Mouse (Mus musculus) forebrain, embryonic 12.5 days (tissue): ENCODE results near the gene Cyp26b1. TPM values are rescaled to one million over a fixed set of nuclear protein-coding genes. Genes with fewer than 3 reads are reported as not detected.

Source experiments
- ATAC-seq: fragments of 200-750 bp; cut with Nextera tagmentation; 2 replicates; pipeline ENCODE4 v1.8.0; 2017; ENCODE audit warnings: moderate TSS enrichment; ENCODE audit not compliant: low FRiP score
- H3K27ac ChIP-seq: fragments of 300-500 bp; sonication (generic); 2 replicates; pipeline ENCODE4 v1.5.1; 2016; ENCODE audit warnings: mild to moderate bottlenecking
- H3K27me3 ChIP-seq: fragments of 300-500 bp; sonication (generic); 2 replicates; pipeline ENCODE4 v1.6.1; 2016; ENCODE audit warnings: mild to moderate bottlenecking
- H3K36me3 ChIP-seq: fragments of 300-500 bp; sonication (generic); replicated peaks from 2 replicates; pipeline ENCODE4 v1.6.1; 2016; ENCODE audit warnings: mild to moderate bottlenecking
- H3K4me1 ChIP-seq: fragments of 300-500 bp; sonication (generic); 2 replicates; pipeline ENCODE4 v1.6.1; 2016
- H3K4me2 ChIP-seq: fragments of 300-500 bp; sonication (generic); 2 replicates; pipeline ENCODE4 v1.6.1; 2016; ENCODE audit warnings: mild to moderate bottlenecking, moderate library complexity
- H3K4me3 ChIP-seq: fragments of 300-500 bp; sonication (generic); replicated peaks from 2 replicates; pipeline ENCODE4 v1.5.1; 2016; ENCODE audit warnings: mild to moderate bottlenecking
- H3K9ac ChIP-seq: fragments of 300-500 bp; sonication (generic); 2 replicates; pipeline ENCODE4 v1.6.1; 2016; ENCODE audit warnings: mild to moderate bottlenecking
- H3K9me3 ChIP-seq: fragments of 300-500 bp; sonication (generic); 2 replicates; pipeline ENCODE4 v1.6.1; 2016
- WGBS: fragments of 180-500 bp; shearing (Covaris S2); methylation state at CpG from one replicate; pipeline ENCODE4 v1.1.7; 2016; 5-methylcytosine and 5-hydroxymethylcytosine counted together
- polyA plus RNA-seq: library from polyadenylated mRNA; unstranded; fragments of >200 nt; fragmentation: Nextera tagmentation; extraction: Ambion mirVana; gene quantifications from 2 replicates; pipeline ENCODE4 v1.2.1, GENCODE M21; 2016

Gene Cyp26b1
- polyA plus RNA-seq, 1 experiment from 2014 or later = 1.9 TPM

DNA sequence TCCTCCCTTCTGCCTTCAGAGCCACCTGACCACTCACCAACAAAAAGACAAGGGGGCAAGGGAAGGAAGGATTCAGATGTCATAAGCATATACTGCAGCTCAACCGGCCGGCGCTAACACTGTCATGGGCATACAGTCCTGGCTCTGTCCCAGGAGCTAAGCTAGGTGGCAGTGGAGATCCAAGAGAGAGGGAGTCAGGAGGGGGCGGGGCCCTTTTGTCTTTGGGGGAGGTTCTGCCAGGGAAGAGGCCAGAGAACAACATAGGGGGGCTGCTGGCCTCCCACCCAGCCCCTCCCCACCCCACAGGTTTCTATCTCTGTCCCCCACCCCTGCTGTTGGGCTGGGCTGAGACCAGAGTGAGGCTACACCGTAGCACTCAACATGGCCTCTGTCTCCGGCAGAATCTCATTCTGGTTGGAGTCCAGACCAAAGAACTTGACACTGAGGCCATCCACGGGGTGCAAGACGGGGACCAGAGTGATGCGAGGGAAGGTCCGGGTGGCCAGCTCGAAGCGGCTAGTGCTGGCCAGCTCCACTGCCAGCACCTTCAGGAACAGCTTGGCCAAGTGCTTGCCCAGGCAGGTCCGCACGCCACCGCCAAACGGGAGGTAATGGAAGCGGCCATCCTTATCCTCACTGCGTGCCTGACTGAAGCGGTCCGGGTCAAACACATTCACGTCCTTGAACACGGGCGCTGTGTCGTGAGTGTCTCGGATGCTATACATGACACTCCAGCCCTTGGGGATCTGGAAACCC lies 19.6 kb downstream of the Cyp26b1 start:
- no peaks in the 10 kb centered on the region for H3K9me3 ChIP-seq
- peaks cover 57% of the 10 kb centered on the region for H3K27me3 ChIP-seq
- peak overlapping the region; percentile 11; the same call in 1 of the 2 replicates for H3K4me3 ChIP-seq
- WGBS = 36% methylated on average over 25 of the region's 25 CpGs
- no peak overlapping the region for H3K27ac ChIP-seq
- H3K4me1 ChIP-seq = peaks cover 19% of the 10 kb centered on the region
- no peaks in the 10 kb centered on the region for H3K36me3 ChIP-seq
- no peak overlapping the region for H3K9ac ChIP-seq
- H3K4me2 ChIP-seq = peak overlapping the region; percentile 43
- ATAC-seq = peak; percentile 71

DNA sequence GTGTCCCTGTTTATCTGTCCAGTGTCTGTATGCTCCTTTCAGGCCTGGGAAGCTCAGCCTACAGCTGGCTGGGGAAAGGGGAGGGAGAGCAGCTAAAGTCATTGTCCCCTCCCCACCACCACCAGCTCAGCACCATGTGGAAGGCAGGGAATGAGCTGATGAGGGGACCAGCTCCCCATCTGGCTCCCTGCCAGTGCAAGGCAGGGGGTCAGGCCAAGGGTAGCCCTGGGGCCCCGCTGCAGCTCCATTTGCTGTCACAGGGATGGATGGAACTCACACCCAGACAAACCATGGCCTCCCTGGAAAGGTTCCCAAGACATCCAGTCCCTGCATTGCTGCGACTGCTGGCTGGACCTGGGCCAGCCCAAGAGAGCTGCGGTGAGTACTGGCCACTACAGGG lies 23.7 kb downstream of the Cyp26b1 start:
- H3K36me3 ChIP-seq = no peaks in the 10 kb centered on the region
- H3K4me1 ChIP-seq = peaks cover 19% of the 10 kb centered on the region
- no peak for ATAC-seq
- peaks cover 25% of the 10 kb centered on the region for H3K27me3 ChIP-seq
- no peaks in the 10 kb centered on the region for H3K9me3 ChIP-seq
- H3K4me2 ChIP-seq = no peak overlapping the region
- H3K4me3 ChIP-seq = no peak overlapping the region
- WGBS = 46% methylated on average over 3 of the region's 3 CpGs
- 0 out of 2 replicates have a peak overlapping the region, but pooled peaks have one; percentile 38 for H3K27ac ChIP-seq
- H3K9ac ChIP-seq = no peak overlapping the region

DNA sequence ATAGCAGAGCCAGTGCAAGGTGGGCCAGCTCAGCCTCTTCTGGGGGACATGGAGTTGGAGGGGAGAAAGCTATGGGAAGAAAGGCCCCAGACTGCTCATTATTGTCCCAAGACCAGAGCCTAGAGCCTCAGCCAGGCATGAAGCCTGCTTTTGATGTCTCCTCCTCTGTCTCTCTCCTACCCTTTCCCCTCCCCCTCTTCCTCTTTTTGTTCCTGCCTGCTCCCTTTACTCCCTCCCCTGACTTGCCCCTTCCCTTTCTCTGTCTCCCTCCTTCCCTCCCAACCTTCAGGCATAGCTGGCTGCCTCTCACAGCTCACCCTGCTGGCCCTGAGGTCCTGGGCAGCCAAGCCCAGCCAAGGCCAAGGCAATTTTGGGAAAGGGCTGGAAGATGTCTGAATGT lies 24.1 kb downstream of the Cyp26b1 start:
- no peaks in the 10 kb centered on the region for H3K9me3 ChIP-seq
- peaks cover 20% of the 10 kb centered on the region for H3K27me3 ChIP-seq
- no peak overlapping the region for H3K9ac ChIP-seq
- H3K36me3 ChIP-seq = no peaks in the 10 kb centered on the region
- H3K4me1 ChIP-seq = peaks cover 19% of the 10 kb centered on the region
- ATAC-seq = no peak
- no peak overlapping the region for H3K4me2 ChIP-seq
- H3K27ac ChIP-seq = no peak overlapping the region
- no peak overlapping the region for H3K4me3 ChIP-seq

DNA sequence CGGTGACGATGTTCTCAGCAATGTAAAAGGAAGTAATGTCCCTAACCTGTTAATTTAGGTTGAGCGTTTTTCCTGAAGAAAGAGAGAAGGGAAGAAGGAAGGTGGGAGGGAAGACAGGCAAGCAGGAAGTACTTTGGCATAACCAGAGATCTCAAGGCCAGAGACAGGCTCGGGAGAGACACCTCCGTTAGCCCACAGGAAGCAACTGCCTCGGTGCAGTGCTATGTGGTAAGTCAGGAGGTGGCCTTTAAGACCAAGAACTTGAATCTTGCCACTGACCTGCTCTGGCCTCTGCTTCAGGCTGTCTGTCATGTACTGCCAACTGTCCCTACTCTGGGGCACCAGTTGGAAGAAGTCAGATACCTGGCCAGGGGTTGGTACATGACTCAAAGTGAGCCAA lies 24.8 kb downstream of the Cyp26b1 start:
- Histone ChIP-seq H3K27ac (no peak overlapping the region), H3K9me3 (no peaks in the 10 kb centered on the region), H3K27me3 (peaks cover 13% of the 10 kb centered on the region; the same call in 1 of the 2 replicates), H3K4me2 (no peak overlapping the region), H3K9ac (no peak overlapping the region), H3K36me3 (no peaks in the 10 kb centered on the region), H3K4me1 (peaks cover 13% of the 10 kb centered on the region), H3K4me3 (no peak overlapping the region)
- 82% methylated on average over 6 of the region's 6 CpGs for WGBS
- ATAC-seq = no peak

DNA sequence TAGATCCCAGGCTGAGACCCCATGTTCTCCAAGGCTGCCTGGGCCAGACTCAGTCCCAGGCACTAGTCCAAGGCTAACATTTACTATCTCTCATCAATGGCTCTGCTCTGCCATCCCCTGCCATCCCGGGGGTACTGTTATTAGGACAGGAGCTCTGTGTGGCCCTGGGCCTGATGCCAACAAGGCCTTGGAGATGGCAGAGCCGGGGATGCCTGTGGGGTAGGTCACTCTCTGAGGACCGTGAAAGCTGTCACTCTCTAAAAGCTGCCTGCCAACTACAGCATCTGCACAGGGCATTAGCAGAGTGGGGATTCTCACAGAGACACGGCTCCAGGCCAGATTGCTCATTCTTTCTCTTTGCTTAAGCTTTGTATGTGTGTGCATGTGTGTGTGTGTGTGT lies 26.0 kb downstream of the Cyp26b1 start:
- H3K27ac ChIP-seq = no peak overlapping the region
- no peak overlapping the region for H3K4me2 ChIP-seq
- no peaks in the 10 kb centered on the region for H3K36me3 ChIP-seq
- no peak overlapping the region for H3K4me3 ChIP-seq
- H3K4me1 ChIP-seq = peaks cover 11% of the 10 kb centered on the region
- H3K9ac ChIP-seq = no peak overlapping the region
- WGBS = 73% methylated on average over 4 of the region's 4 CpGs
- ATAC-seq = no peak
- 0 out of 2 replicates have a peak, but pooled peaks cover 1% of the 10 kb centered on the region for H3K27me3 ChIP-seq
- H3K9me3 ChIP-seq = no peaks in the 10 kb centered on the region

DNA sequence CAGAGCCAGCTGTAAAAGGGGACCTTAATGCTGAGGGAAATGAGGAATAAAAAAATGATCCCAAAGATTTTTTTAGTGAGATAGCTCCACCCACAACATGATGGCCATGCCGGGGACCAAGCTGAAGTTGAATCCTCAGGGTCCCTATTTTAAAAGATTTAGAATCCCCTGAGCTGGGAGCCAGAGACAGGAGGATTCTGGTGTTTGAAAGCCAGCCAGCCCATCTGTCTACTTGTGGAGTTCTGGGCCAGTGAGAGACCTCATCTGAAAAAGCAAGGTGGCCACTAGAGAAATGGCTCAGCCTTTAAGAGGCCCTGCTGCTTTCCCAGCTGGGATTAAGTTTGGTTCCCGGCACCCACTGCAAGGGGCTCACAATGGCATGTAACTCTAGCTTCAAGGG lies 26.9 kb downstream of the Cyp26b1 start:
- 74% methylated on average over 2 of the region's 2 CpGs for WGBS
- Histone ChIP-seq H3K27me3 (no peaks in the 10 kb centered on the region), H3K4me3 (no peak overlapping the region), H3K9me3 (no peaks in the 10 kb centered on the region), H3K4me1 (peaks cover 11% of the 10 kb centered on the region), H3K27ac (no peak overlapping the region), H3K36me3 (no peaks in the 10 kb centered on the region), H3K4me2 (no peak overlapping the region), H3K9ac (no peak overlapping the region)
- ATAC-seq = no peak

DNA sequence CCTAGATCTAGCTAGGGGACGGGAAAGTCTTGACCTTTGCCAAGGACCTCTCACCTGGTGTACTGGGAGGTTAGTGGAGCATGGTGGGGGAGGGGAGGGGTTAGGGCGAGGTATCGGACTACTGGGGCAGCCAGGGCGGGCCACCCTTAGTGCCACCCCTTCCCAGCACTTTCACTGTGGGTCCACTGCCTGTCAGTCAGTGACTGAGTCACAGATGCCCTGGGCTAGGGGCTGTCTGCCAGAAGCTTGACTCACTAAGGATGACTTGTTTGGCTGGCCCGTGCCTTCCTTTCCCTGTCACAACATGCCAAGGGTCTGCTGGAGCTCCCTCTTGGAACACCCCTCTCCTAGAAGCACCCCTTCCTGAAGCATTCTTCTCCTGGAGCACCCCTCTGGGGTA lies 28.5 kb downstream of the Cyp26b1 start:
- no peak overlapping the region for H3K4me3 ChIP-seq
- 88% methylated on average over 5 of the region's 5 CpGs for WGBS
- H3K27me3 ChIP-seq = no peaks in the 10 kb centered on the region
- H3K36me3 ChIP-seq = no peaks in the 10 kb centered on the region
- no peaks in the 10 kb centered on the region for H3K9me3 ChIP-seq
- no peak overlapping the region for H3K27ac ChIP-seq
- H3K4me1 ChIP-seq = peaks cover 10% of the 10 kb centered on the region
- ATAC-seq = no peak
- H3K4me2 ChIP-seq = no peak overlapping the region
- H3K9ac ChIP-seq = no peak overlapping the region

DNA sequence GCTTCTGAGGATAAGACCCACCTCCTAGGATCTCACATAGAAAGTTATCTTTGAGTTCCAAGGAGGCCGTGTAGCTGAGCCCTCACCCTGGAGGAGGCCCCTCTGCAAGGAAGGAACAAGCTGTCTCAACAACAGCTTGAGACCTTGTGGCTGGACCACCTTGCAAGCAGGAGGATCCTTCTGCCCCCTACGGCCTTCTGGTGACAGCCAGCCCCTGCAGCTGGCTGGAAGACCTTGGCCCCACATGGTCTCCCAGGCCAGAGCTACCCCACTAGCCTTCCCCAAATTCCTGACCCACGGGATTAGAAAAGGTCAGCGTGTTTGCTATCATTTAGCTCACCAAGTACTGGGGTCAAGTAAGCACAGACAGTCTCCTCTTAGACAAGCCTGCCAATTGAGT lies 30.8 kb downstream of the Cyp26b1 start:
- H3K4me1 ChIP-seq = no peaks in the 10 kb centered on the region
- no peak overlapping the region for H3K9ac ChIP-seq
- H3K36me3 ChIP-seq = no peaks in the 10 kb centered on the region
- no peak for ATAC-seq
- H3K4me3 ChIP-seq = no peak overlapping the region
- H3K9me3 ChIP-seq = no peaks in the 10 kb centered on the region
- WGBS = 76% methylated on average over 4 of the region's 4 CpGs
- H3K27me3 ChIP-seq = no peaks in the 10 kb centered on the region
- no peak overlapping the region for H3K27ac ChIP-seq
- H3K4me2 ChIP-seq = no peak overlapping the region

DNA sequence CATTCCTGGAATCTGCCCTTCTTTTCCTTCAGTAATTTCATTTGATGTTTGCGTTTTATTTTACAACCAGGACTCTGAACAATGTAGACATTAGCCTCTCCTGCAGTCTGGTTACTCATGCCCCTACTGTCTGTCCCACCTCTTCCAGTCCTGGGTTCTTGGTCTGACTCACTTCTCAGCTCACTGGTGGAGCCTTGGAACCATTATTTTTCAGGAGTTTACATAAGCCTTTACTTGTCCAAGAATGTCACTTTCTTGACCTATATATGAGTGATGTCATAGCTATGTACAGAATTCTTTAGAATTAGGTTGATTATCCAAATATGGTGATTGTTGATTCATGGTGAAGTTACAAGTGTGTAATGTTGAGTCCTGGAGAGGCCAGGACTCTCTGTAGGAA lies 32.5 kb downstream of the Cyp26b1 start:
- no peak overlapping the region for H3K4me2 ChIP-seq
- H3K27ac ChIP-seq = no peak overlapping the region
- no peak overlapping the region for H3K9ac ChIP-seq
- H3K36me3 ChIP-seq = no peaks in the 10 kb centered on the region
- H3K4me3 ChIP-seq = no peak overlapping the region
- WGBS = 100% methylated on average over 1 of the region's 1 CpGs
- H3K27me3 ChIP-seq = no peaks in the 10 kb centered on the region
- no peak for ATAC-seq
- H3K4me1 ChIP-seq = no peaks in the 10 kb centered on the region
- H3K9me3 ChIP-seq = no peaks in the 10 kb centered on the region

DNA sequence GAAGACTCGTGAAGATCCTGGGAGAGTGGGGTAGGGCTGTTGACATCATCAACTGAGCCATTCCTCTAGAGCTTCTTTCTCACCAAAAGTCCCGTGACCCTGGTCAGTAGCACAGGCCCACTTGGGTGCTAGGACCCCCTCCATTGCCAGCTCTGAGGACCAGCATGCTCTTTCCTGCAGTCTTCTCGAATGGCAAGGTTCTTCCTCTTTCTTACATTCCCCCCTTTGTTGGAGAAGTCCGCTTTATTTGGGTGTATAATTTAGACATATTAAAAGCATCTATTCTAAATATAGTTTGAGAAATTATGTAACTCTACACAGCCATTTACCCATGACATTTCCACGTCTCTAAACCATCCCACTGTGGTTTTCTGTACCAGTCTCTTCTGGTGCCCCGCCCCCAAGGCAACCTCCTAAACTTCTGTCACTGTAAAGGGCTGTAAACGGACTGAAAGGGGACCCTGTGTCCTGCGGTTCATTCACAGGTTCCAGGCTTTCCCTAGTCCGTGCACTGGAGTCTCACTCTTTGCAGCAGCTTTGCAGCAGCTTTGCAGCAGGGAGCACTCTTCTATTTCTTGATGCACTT lies 43.8 kb downstream of the Cyp26b1 start:
- Histone ChIP-seq H3K9me3 (no peaks in the 10 kb centered on the region), H3K9ac (no peak overlapping the region), H3K4me1 (no peaks in the 10 kb centered on the region), H3K27me3 (no peaks in the 10 kb centered on the region), H3K36me3 (no peaks in the 10 kb centered on the region), H3K4me3 (no peak overlapping the region), H3K4me2 (no peak overlapping the region), H3K27ac (no peak overlapping the region)
- 71% methylated on average over 9 of the region's 9 CpGs for WGBS
- ATAC-seq = no peak

DNA sequence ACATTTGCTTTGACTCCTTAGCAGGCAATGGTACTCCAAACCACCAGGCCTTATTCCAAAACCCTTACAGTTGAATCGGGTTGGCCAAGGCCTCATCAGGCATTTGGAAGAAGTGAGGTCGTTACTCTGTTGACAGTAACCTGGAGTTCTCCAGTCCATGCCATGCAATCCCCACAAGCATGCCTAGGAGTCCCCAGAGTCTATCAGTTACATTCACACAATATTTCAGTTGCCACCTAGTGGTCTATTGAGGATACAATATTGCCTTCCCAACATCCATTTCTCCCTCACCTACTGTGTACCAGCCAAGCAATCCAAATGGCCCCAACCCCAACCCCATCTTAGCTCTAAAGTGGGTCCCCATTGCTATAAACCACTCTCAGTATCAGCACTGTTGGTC lies 48.3 kb downstream of the Cyp26b1 start:
- no peak for ATAC-seq
- 78% methylated on average over 2 of the region's 2 CpGs for WGBS
- H3K27ac ChIP-seq = no peak overlapping the region

DNA sequence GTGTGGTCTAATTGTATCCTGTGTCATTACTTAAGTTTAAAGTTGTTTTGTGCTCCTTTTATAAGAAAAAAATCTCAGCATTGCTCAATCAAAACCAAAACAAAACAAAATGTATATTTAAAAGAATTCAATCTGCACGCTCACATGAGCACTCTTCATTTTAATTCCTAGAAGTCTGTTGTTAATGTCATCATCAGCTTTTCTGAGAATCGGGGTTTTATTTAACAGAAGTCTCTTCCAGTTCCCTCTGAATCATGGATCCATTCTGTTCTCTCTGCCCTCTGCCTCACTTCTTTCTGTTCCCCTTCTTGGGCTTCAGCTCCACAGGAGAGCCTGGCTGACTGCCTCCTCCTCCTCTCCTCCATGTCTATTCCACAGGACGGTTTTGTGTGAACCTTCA lies 49.3 kb downstream of the Cyp26b1 start:
- no peak overlapping the region for H3K9ac ChIP-seq
- no peak overlapping the region for H3K4me2 ChIP-seq
- no peaks in the 10 kb centered on the region for H3K4me1 ChIP-seq
- ATAC-seq = no peak
- WGBS = 84% methylated on average over 3 of the region's 3 CpGs
- H3K27me3 ChIP-seq = no peaks in the 10 kb centered on the region
- no peak overlapping the region for H3K4me3 ChIP-seq
- H3K36me3 ChIP-seq = no peaks in the 10 kb centered on the region
- H3K9me3 ChIP-seq = no peaks in the 10 kb centered on the region
- H3K27ac ChIP-seq = no peak overlapping the region

More for the DNA sequence above, 48.3 kb downstream of the Cyp26b1 start:
- Histone ChIP-seq H3K4me1 (no peaks in the 10 kb centered on the region), H3K36me3 (no peaks in the 10 kb centered on the region), H3K9ac (no peak overlapping the region), H3K4me3 (no peak overlapping the region), H3K27me3 (no peaks in the 10 kb centered on the region), H3K9me3 (no peaks in the 10 kb centered on the region), H3K4me2 (no peak overlapping the region)

DNA sequence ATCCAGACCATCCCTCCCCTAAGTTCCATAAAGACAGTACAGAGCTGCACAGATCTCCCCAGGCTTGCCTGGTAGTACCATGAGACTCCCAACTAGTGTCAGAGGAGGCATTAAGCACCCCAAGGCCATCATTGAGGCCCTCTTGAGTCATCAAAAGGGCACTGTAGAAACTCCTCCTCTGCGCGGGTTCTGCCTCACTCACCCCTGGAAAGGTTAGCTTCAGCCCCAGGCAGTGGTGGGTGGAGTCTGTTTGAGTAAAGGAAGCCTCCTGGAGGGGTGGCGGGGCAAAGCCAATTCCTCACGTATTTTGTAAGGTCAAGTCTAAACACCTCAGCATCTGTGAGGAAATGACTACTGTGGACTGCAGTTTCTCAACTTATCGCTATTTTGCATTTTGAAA lies 50.2 kb downstream of the Cyp26b1 start:
- 31% methylated on average over 5 of the region's 5 CpGs for WGBS

More for the DNA sequence above, 50.2 kb downstream of the Cyp26b1 start:
- Histone ChIP-seq H3K36me3 (no peaks in the 10 kb centered on the region), H3K4me3 (no peak overlapping the region), H3K27ac (no peak overlapping the region), H3K9ac (no peak overlapping the region), H3K27me3 (no peaks in the 10 kb centered on the region), H3K4me2 (no peak overlapping the region), H3K4me1 (no peaks in the 10 kb centered on the region), H3K9me3 (no peaks in the 10 kb centered on the region)
- no peak for ATAC-seq
